Mouse (Mus musculus): ENCODE data around the gene Dnaja3. TPM values are rescaled to one million over a fixed set of nuclear protein-coding genes. Genes with fewer than 3 reads are reported as not detected.

Dnaja3 gene
- polyA plus RNA-seq, 1 experiment from 2014 or later: 37.8 TPM

GRCm38 (mm10) chr16:4638891-4639390 lies 848 bp upstream of the Dnaja3 start:
- peaks cover 28% of the 10 kb centered on the region for H3K4me1 ChIP-seq (ENCODE audit: insufficient read depth, low read depth, low read length)
- no peaks in the 10 kb centered on the region for H3K9me3 ChIP-seq (ENCODE audit: low read length)
- DNase-seq (ENCODE audit: low spot score) (no peak), ATAC-seq (no peak)
- H3K9ac ChIP-seq (replicated peaks; ENCODE audit: low read depth): no peak overlapping the region
- no peaks in the 10 kb centered on the region for H3K36me3 ChIP-seq (ENCODE audit: insufficient read depth, low read length)
- H3K27ac ChIP-seq (ENCODE audit: low read length): peak overlapping the region; percentile 9; the same call in 1 of the 2 replicates
- WGBS: 66% methylated on average over 3 of the region's 3 CpGs
- H3K4me2 ChIP-seq (replicated peaks; ENCODE audit: low read depth, low read length): no peak overlapping the region
- no peaks in the 10 kb centered on the region for H3K27me3 ChIP-seq (replicated peaks; ENCODE audit: insufficient read depth, low read length)
- TF ChIP-seq CTCF (IDR thresholded peaks at IDR 0.05) (no peak), EP300 (IDR thresholded peaks at IDR 0.05) (no peak)
- no peak overlapping the region for H3K4me3 ChIP-seq (ENCODE audit: low read depth, low read length)

GRCm38 (mm10) chr16:4640267-4641005 lies 647 bp downstream of the Dnaja3 start:
- Histone ChIP-seq H3K27me3 (replicated peaks; ENCODE audit: insufficient read depth, low read length) (no peaks in the 10 kb centered on the region), H3K4me1 (ENCODE audit: insufficient read depth, low read depth, low read length) (peaks cover 36% of the 10 kb centered on the region), H3K9me3 (ENCODE audit: low read length) (no peaks in the 10 kb centered on the region), H3K36me3 (ENCODE audit: insufficient read depth, low read length) (no peaks in the 10 kb centered on the region), H3K27ac (ENCODE audit: low read length) (peak overlapping the region; percentile 85), H3K9ac (replicated peaks; ENCODE audit: low read depth) (peak overlapping the region; percentile 60), H3K4me2 (replicated peaks; ENCODE audit: low read depth, low read length) (peak overlapping the region; percentile 83), H3K4me3 (ENCODE audit: low read depth, low read length) (peak overlapping the region; percentile 49)
- ATAC-seq (peak; percentile 35), DNase-seq (ENCODE audit: low spot score) (peak; percentile 80)
- TF ChIP-seq EP300 (IDR thresholded peaks at IDR 0.05) (no peak), CTCF (IDR thresholded peaks at IDR 0.05) (no peak)
- 4% methylated on average over 17 of the region's 17 CpGs for WGBS

DNA sequence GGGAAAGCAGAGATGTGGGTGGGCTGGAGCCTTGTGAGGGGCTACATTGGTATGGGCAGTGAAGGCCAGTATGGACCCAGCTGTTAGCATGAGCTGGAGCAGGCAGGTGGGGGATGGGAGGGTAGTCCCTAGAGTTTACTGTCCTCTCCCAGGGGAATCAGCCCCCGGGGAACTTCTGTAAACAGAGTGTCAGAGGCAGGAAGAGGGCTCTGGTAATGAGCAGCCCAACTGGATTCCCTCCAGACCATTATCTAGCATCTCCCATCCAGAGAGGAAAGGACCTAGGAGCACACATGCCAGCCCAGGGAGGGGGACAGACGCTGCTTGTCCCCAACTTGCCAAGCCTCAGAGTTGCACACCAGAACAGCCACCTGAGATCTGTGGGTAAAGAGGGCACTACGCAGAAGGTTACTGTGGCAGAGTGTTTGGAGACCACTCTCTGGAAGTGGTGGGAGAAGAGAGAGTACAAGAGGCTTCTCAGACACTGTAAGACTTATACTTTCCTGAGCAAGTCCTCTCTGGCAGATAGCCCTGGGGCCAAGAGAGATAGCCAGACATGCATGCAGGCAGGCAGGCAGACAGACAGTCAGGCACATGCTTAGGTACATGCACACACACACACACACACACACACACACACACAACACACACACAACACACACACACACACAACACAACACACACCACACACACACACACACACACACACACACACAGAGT lies 1.5 kb downstream of the Dnaja3 start:
- Histone ChIP-seq H3K9ac (replicated peaks; ENCODE audit: low read depth) (peak overlapping the region; percentile 60), H3K27ac (ENCODE audit: low read length) (peak overlapping the region; percentile 85), H3K4me1 (ENCODE audit: insufficient read depth, low read depth, low read length) (peaks cover 36% of the 10 kb centered on the region), H3K9me3 (ENCODE audit: low read length) (no peaks in the 10 kb centered on the region), H3K27me3 (replicated peaks; ENCODE audit: insufficient read depth, low read length) (no peaks in the 10 kb centered on the region), H3K4me2 (replicated peaks; ENCODE audit: low read depth, low read length) (peak overlapping the region; percentile 83), H3K4me3 (ENCODE audit: low read depth, low read length) (peak overlapping the region; percentile 49), H3K36me3 (ENCODE audit: insufficient read depth, low read length) (no peaks in the 10 kb centered on the region)
- 0 out of 2 replicates have a peak, but pooled peaks have one; percentile 34 for TF ChIP-seq EP300 (IDR thresholded peaks at IDR 0.05)
- TF ChIP-seq CTCF (IDR thresholded peaks at IDR 0.05): no peak
- WGBS: 0% methylated on average over 3 of the region's 3 CpGs
- DNase-seq (ENCODE audit: low spot score) (peak; percentile 56), ATAC-seq (no peak)

DNA sequence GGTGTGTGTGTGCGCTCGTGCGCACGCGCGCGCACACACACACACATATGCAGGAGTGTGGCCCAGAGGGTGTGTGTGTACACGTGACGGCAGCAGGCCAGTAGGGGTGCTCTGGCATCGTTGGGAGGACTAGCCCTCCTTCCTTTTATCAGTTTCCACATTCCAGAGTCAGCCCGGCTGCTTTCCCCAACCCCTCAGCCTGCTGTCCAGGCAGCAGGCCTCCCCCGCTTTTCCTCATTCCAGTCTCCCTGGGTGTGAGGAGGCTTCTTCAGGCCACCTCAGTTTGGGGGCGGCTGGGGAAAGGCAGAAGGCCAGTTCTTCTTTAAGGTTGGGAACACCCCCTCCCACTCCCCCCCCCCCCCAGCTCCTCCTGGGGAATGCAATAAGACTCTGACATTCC lies 2.4 kb downstream of the Dnaja3 start:
- H3K9me3 ChIP-seq (ENCODE audit: low read length): no peaks in the 10 kb centered on the region
- H3K9ac ChIP-seq (replicated peaks; ENCODE audit: low read depth): no peak overlapping the region
- 28% methylated on average over 12 of the region's 13 CpGs for WGBS
- peak overlapping the region; percentile 83 for H3K4me2 ChIP-seq (replicated peaks; ENCODE audit: low read depth, low read length)
- peak overlapping the region; percentile 85 for H3K27ac ChIP-seq (ENCODE audit: low read length)
- DNase-seq (ENCODE audit: low spot score) (peak; percentile 97), ATAC-seq (peak; percentile 78)
- H3K4me3 ChIP-seq (ENCODE audit: low read depth, low read length): peak overlapping the region; percentile 49; the same call in 1 of the 2 replicates
- H3K4me1 ChIP-seq (ENCODE audit: insufficient read depth, low read depth, low read length): peaks cover 43% of the 10 kb centered on the region
- no peaks in the 10 kb centered on the region for H3K36me3 ChIP-seq (ENCODE audit: insufficient read depth, low read length)
- H3K27me3 ChIP-seq (replicated peaks; ENCODE audit: insufficient read depth, low read length): no peaks in the 10 kb centered on the region
- TF ChIP-seq CTCF (IDR thresholded peaks at IDR 0.05) (peak; percentile 39), EP300 (IDR thresholded peaks at IDR 0.05) (no peak)

DNA sequence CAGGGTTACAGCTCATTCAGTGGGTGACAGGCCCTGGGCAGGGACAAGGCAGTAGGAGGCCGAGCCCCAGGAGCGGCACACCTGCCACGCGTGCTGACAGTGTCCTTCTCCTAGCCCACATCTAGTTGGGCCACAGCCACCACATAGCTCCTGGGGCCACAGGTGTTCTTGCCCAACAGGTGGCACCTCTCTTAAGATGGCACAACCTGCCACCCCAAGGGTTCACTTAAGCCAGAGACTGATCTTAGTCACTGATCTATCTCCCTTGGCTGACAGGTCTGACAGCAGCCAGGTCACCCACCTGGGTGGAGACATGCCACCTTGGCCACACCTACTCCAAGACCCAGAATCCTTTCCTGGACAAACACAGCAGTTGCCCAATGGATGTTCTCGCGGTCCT lies 3.1 kb downstream of the Dnaja3 start:
- Histone ChIP-seq H3K4me1 (ENCODE audit: insufficient read depth, low read depth, low read length) (peaks cover 48% of the 10 kb centered on the region), H3K36me3 (ENCODE audit: insufficient read depth, low read length) (no peaks in the 10 kb centered on the region), H3K27me3 (replicated peaks; ENCODE audit: insufficient read depth, low read length) (no peaks in the 10 kb centered on the region), H3K9me3 (ENCODE audit: low read length) (no peaks in the 10 kb centered on the region), H3K4me2 (replicated peaks; ENCODE audit: low read depth, low read length) (peak overlapping the region; percentile 83), H3K4me3 (ENCODE audit: low read depth, low read length) (peak overlapping the region; percentile 15; the same call in 1 of the 2 replicates), H3K27ac (ENCODE audit: low read length) (peak overlapping the region; percentile 85), H3K9ac (replicated peaks; ENCODE audit: low read depth) (no peak overlapping the region)
- DNase-seq (ENCODE audit: low spot score) (peak; percentile 66), ATAC-seq (no peak; the same call in 1 of the 2 replicates)
- WGBS: 40% methylated on average over 6 of the region's 6 CpGs
- TF ChIP-seq EP300 (IDR thresholded peaks at IDR 0.05): no peak
- no peak for TF ChIP-seq CTCF (IDR thresholded peaks at IDR 0.05)
